Mouse (Mus musculus) adrenal gland, postnatal 36 days (tissue): ENCODE results near the gene Gpr162. TPM values are rescaled to one million over a fixed set of nuclear protein-coding genes. Genes with fewer than 3 reads are reported as not detected.
"Not testable (repeated sequence)": the region's sequence is repeated elsewhere in the genome, so short reads cannot be mapped to it uniquely, and the experiment has no call there.

Experiments used
- DNase-seq, 2 experiments: peaks; one replicate each; pipeline ENCODE4 v3.0.0; 2021; ENCODE audit warnings: mixed read lengths in 1 of 2
- total RNA-seq, 2 experiments: library from RNA; stranded (reverse); gene quantifications; 2 replicates each; pipeline ENCODE4 v1.2.3; 2021

Gpr162 gene
- total RNA-seq, 2 experiments from 2014 or later = 0.89 to 1.2 TPM

DNA sequence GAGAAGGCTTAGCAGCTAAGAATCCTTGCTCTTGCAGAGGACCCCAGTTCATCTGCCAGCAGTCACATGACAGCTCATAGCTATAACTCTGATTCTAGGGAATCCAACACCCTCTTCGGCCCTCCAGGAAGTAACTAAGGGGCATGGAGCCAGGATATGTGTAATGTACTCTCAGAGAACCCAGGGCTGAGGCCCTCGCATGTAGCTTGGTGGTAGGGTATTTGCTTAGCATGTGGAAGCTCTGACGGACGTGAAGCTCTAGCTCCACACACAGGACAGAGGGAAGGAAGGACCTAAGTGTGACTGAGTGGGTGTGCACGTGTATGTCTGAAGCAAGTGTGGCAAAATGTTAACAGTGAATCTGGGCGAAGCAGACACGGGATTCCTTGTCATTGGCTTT, 27.4 kb downstream of the Gpr162 start:
- no peak for DNase-seq

- DNase-seq = no peak
These were observed 28.3 kb downstream of the Gpr162 start for GRCm38 (mm10) chr6:124835531-124835930.

DNA sequence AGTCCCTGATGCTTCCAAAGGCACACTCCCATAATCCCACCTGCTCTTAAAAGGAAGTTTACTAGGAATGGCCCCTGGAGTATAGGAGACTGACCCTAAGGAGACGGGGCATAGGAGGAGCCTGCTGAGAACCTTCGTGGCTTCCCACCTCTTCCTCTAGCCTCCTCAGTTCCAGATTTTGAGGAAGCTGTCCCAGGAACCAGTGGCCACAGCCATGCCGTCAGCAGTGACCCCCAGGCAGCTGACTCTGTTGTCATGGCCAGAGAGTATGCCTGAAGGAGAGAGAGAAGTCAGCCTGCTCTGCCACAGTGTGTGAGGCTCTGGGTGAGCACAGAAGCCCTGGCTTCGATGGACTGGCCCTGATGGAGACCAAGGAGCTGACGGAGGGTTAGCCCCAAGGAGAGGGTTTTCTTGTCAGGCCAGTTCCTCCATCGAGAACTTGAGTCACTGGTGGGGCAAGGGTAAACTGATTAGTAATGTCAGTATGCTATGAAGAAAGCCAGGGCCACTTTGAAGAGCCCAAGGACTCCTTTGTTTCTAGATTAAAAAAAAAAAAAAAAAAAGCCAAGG, 29.2 kb downstream of the Gpr162 start:
- DNase-seq = no peak

- no peak for DNase-seq
These were observed 32.1 kb downstream of the Gpr162 start for GRCm38 (mm10) chr6:124831649-124832048.

- DNase-seq = not testable (repeated sequence)
These were observed 32.6 kb downstream of the Gpr162 start for GRCm38 (mm10) chr6:124831199-124831598.

DNA sequence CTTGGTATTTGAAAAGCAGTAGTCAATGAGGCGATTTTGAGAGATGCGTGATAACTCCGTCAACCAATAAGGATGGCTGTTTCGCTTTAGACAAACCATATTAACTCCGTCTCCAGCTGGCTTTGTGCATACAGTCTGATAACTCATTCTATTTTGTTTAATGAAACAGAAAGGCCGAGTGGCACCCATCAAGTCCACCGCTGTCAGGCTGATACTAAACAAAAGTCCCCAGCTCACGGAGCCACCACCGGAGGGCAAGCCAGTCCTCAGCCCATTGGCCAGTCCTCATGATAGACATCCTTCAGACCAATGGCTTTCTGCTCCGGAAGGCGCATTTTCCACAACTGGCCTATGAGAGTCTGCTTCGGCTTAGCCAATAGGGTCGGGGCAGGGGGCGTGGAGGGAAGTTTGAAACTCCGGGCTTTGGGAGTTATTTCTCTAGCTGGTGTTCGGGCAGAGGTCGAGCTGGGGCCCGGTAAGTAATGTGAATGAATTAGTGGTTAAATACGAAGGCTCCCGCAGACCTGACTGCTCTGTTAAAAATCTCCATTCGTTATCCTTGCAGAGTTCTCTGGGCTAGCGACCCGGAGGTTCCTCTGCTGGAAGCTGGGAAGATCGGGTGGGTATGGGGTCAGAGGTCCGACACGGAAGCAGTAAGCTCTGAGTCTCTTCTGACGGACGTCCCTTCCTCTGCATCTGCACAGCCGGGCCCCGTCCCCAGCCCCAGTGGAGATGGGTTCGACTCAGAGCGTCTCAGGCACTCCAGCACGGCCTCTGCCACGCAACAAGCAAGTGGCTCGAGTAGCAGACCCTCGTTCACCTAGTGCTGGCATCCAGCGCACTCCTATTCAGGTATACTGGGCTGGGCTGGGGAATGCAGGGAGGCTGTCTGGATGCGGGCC, 33.7 kb downstream of the Gpr162 start:
- DNase-seq = peak; percentile 92 to 94

DNA sequence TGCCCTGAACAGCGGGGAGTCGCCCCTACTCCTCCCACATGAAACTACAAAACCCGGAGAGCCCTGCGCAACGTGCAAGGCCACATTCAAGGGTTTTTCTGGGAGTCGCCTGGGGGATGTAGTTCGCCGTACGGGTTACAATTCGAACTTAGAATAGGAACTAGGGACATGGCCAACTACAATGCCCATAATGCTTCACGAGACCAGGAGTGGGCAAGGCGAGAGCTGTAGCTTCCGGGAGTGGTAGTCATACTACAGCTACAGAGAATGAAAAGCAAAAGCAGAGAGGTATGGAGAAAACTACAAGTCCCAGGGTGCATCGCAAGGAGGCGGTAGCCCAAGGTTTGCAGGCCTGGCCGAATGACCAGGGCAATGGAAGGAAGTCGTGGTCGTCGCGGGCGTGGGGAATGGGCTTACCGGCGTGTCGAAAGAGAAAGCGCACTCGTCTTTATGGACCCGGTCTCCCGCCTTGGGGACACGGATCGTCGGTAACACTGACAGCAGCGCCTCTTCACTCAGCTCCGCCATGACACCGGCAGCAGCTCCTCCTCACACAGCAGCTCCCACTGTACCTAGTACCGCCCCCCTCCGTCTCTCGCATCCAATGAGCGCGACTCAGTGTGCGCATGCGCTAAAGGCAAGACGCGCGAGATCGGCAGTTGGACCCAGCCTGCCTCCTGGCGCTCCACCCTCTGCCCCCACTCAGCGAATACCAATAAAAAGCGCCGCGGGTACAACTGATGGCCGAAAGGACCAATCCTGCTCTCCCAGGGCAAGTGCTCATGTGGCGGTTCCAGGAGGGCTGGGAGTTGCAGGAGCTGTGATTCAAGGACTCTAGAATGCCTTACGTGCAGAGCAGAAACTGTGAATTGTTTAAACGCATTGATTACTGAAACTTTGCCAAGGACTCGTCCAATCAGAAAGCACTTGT, 34.6 kb downstream of the Gpr162 start, which contains the start of the genes Usp5 and Cdca3:
Usp5 (minus strand) TSS at position 617 of the 931 bp plus-strand sequence.
Cdca3 (plus strand) TSS at position 680 of the 931 bp plus-strand sequence.
- peak; percentile 98 to 99 for DNase-seq

GRCm38 (mm10) chr6:124828101-124828592, 35.6 kb downstream of the Gpr162 start:
- DNase-seq = peak; percentile 75 to 76

DNA sequence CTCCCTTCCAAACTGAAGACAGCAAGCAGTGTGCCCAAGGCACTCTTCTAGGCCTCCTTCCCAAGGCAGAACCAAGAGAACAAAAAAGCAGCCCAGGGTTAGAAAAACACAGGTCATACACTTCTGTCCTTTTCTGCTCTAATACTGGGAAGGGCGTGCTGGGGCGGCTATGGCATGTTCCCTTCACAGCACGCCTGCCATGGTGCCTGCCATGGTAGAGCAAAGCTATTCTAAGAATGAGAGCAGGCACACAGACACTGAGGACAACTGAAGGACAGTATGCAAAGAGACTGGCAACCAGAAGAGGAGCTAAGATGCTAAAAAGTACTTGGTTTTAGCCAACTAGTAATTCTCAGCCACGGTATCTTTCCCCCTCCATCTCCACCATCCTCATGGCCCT, 41.7 kb downstream of the Gpr162 start:
- no peak for DNase-seq

DNA sequence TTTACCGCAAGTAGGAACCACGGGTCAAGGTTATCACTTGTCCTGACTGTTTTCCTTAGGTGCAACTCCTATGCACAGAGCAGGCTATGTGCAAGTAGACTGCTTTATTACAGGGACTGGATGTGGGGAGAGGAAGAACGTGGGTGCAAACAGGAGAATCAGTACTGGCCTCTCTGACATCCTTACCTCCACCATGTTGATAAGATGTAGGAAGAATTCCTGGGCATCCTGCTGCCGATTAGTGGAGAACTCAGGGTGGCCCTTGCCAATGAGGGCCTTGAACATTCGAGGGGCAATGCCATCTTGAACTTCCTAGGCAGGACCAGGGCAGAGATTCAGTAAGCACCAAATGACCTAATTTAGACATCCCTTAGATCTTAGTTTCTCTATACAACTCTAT, 42.9 kb downstream of the Gpr162 start:
- no peak for DNase-seq

DNA sequence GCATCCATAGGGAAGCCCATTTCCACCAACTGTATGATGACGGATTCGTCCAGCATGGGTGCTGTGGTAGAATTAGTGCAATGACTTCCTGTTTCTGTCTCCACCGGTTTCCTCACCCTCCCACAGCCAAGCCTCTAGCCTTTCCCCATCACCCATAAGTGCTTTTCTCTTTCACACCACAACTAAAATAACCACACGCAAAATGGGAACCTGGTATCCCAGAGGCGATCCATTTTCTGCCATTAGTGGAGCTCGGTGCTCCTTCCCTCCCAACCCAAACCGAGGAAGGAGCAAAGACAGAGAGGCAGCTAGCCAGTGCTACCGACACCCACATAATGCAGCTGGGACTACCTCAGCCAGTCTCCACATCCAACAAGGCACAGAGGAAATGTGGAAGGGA, 45.8 kb downstream of the Gpr162 start:
- DNase-seq = no peak

- no peak for DNase-seq
These were observed 46.2 kb downstream of the Gpr162 start for GRCm38 (mm10) chr6:124817563-124817962.

DNA sequence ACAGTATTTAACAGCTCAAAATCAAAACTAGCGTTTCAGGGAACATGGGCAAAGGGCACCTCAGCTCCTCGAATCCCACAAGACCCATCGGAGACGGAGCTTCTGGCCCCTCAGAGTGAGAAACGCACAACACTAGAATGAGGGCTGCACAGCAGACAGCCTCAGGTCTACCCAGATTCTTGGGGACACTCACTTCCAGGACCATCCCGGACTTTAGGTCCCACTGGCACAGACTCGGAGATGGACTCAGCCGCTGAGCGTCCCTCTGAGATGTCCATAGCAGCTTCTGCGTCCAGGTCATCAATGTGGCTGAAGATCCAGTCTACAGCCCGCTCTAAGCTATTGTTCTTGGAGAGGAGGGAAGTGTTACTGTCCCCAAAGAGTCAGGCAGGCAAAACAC, 46.7 kb downstream of the Gpr162 start:
- DNase-seq = no peak

- no peak for DNase-seq
These were observed 47.2 kb downstream of the Gpr162 start for GRCm38 (mm10) chr6:124816611-124817010.

DNA sequence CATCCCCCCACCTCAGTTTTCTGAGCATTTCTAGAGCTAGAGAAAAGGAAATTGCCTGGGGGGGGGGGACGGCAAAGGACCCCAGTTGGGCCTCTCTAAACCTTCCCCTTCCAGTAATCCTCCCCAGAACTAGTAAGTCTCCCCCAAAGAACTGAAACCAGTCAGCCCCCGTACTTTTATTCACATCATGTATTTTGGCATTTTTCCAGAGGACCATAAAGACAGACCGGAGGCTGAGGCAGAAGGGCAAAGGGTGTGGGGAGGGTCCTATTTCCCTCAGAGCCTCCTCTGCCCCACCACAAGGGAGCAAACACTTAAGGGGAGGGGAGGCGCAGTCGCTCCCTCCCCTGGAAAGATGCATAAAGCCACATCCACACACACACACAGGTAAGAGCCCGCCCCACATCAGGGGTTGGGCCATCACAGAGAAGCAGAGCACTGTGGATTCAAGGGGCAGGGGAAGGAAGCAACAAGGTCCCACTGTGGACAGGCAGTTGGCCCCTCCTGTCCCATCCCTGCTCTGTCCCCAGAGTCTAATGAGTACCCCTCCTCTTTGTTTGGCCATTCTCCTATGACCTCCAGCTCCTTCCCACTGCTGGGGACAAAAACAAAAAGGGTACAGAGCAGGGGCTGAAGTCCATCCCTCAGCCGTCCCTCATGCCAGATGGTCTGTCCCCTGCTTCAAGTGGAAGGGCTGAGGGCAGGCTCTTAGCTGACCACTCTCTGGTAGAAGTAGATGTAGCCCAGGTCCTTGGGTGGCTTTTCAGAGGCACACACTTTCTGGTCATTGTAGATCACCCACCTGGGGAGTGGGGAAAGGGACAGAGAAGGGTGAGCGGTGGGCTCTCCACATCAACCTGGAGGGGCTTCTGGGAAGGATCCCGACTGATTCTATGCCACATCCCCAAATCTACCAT, 48.7 kb downstream of the Gpr162 start:
- DNase-seq = no peak

GRCm38 (mm10) chr6:124814448-124814847, 49.3 kb downstream of the Gpr162 start:
- DNase-seq = peak; percentile 25 to 49

- peak; percentile 94 for DNase-seq
These were observed 49.9 kb downstream of the Gpr162 start, which contains the start of gene Tpi1 for GRCm38 (mm10) chr6:124813933-124814332. Gene Tpi1 (minus strand): TSS chr6:124814296.

GRCm38 (mm10) chr6:124813496-124813895, 50.3 kb downstream of the Gpr162 start:
- DNase-seq = peak; percentile 73 to 80

GRCm38 (mm10) chr6:124812848-124813247, 50.9 kb downstream of the Gpr162 start:
- DNase-seq = no peak

DNA sequence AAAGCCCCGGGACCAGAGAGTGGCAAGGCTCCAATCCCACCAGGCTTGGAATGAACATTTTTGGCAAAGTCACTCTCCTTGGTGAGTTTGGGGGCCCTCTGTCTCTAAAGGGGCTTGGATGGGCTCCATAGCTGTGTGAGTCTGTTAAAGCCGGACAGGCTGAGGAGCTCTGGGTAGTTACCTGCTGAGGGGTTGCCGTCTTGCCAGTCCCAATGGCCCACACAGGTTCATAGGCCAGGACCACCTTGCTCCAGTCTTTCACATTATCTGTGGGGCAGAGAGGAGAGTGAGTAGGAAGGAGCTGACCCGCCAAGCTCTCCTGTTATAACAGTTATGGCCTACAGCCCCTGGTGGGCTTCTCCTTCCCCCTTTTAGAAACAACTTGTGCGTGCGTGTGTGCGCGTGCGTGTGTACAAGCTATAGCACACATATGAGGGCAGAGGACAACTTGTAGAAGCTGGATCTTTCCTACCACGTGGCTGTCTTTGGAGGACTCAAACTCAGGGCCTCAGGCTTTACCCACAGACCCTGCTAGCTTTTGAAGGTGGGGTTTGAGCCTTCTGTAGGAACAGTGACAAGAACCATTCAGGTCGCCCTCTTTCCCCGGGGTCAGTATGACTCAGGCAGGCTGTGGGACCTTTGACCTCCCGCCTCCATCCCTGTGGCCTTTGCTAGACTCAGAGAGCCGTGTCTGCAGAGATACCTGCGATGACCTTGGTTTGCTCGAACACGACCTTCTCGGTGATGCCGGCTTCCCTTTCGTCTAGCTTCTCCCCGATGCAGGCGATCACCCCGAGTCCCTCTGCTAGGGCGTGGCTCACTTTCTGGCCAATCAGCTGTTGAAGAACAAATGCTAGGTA, 51.9 kb downstream of the Gpr162 start:
- DNase-seq = no peak
